Mouse (Mus musculus): ENCODE data around the gene Cryz.
"Not testable (repeated sequence)": the region's sequence is repeated elsewhere in the genome, so short reads cannot be mapped to it uniquely, and the experiment has no call there.

Cryz gene

DNA sequence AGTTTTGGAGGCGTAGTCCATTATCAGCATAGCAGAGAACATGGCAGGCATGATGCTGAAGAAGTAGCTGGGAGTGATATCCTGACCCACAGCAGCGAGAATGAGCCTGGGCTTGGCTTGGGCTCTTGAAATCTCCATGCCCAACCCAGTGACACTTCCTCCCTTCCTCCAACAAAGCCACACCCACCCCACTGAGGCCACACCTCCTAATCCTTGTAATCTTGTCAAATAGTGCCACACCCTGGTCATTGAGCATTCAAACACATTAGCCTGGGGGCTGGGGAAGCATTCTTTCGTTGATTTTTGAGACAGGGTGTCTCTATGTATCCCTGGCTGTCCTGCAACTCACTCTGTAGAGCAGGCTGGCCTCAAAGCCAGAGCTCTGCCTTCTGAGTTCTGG, 15.4 kb downstream of the Cryz start:
- DNase-seq = peak; percentile 46

DNA sequence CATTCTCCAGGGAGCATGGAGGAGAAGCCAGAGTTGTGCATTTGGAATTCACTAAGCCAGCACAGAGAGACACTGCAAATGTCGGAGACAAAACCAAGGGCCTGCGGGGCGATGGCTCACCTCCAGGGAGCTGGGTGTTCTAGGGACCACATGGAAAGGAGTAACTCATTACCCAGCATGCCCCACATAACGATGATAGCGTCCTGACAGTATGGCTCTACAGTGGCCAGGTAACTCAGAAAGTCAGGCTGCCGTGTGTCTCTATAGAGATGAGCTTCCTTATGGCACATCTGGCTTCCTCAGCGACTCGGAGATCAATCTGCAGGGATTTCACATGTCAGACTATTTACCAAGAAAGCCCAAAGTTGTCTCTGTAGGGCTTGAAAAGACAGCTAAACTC, 18.3 kb downstream of the Cryz start:
- peak; percentile 67 for DNase-seq

DNA sequence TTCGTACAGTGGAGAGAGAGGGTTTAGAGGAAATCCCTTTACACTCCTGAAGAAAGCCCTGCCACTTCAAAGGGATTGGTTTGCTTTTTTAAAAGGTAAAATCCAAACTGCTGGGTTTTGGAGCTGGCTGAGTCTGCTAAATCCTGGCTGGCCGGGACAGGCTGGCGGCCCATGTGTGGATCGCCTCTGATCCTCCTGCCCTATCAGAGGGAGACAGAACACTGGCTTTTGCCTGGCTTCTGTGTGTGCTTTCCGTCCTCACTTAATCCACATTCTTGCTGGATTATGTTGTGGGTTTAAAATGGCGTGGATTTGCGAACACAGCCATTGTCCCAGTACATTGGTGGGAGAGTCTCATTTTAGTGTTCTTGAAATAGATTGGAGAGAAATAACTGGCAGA, 18.8 kb downstream of the Cryz start:
- DNase-seq = peak; percentile 61

DNA sequence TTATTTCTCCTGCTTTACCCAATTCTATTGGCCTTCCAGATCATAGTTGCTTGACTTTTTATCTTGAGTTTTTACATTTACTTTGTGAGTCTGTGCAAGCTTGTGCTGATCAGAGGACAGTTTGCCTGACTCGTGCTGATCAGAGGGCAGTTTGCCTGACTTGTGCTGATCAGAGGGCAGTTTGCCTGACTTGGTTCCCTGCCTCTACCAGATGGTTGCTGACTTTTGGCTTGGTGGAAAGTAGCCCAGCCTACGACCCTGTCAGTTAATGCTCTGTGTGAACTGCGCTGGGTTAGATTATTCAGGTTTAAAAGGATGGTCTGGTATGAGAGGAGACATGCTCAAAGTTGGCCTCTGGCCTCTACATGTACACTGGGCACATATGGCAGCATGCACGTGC, 19.6 kb downstream of the Cryz start:
- peak; percentile 36 for DNase-seq

DNA sequence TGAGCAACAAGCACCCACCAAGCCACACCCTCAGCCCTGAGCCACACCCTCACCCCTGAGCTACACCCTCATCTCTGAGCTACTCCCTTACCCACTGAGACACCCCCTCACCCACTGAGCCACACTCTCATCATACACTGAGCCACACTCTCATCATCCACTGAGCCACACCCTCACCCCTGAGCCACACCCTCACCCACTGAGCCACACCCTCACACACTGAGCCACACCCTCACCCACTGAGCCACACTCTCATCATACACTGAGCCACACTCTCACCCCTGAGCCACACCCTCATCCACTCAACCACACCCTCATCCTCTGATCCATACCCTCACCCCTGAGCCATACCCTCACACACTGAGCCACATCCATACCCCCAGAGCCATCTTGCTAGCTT, 31.8 kb downstream of the Cryz start:
- peak; percentile 88 for DNase-seq

DNA sequence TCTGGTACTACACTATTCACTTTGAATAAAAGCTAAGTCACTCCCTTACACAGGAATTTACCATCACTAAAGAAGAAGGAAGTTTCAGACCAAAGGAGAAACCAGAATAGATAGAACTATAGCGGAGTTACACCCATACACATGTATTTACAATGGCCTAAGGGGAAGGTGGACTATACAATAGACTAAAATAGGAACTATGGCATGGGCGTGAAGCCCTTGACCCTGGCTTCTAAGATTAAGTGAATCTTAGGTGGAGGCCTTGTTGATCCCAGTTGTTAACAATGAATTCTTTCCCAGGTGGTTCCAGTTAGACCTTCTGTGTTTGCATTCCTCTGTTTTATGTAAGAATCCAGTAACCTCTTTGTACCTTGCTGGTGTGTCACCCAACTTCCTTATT, 34.8 kb downstream of the Cryz start:
- DNase-seq = not testable (repeated sequence)

DNA sequence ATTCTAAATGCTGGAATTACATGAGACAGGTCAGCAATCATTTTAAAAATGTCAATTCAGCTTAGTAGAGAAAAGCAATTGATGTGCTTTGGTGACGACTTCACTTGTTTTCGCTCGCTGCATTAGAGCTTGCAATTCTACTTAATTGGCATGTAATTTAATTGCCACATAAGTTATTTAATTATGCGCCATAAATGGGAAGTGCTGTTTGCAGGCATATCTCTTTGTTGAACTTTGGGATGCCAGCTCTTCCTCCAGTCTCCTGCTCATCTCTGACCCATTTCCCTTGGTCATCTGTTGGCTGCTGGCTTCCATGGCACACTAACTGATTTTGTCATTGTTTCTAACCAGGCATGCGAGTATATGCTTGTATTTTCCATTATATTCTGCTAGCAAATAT, 36.6 kb downstream of the Cryz start:
- DNase-seq = no peak

DNA sequence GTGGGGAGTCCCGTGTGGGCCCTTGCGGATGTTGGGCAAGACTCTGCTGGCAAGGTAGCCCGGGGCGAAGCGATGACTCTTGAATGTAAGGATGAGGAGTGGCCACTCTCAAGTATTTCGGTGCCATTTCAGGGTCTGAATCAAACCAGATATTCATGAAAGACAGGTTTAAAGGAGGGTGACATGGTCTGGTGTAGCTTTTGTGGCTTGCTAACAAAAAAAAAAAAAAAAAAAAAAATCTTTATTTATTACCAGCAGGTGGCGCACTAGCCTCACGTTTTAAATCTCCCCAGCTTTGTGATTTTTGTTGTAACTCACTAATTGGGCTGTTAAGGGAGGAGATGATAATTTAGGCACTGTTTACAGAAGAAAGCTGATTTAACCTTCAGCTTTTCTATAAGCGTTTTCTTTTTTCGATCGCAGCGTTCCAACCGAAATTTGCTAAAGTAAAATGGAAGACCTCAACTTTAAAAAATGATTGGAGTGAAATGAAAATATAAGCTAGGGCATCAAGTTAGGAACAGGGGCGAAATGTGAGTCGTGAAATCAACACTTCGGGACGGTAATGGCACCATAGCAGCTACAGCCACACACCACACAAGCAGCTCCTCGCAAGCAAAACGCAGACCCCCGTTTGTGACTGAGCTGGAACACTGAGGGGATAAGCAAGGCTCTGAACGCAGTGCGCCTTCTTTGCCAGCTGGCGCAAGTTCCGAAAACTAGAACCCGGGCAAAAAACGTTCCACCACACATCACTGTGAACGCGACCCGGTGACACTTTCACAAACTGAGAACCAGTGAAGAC, 50.3 kb downstream of the Cryz start:
- DNase-seq = peak; percentile 88

DNA sequence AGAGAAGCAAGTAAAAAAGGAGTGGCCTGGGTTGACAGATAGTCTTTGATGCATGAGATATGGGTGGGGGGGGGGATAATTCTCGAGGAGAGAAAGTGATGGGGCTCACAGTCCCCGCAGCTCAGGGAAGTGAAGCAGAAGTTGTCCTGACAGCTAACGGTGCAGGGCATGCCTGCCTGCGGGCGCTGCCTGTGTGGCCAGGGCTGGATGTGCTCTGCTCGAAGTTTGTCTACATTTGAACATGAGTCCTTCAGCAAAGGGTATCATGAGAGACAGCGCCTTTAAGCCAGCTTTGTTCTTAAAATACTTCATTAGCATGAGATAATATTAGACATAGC, 50.9 kb downstream of the Cryz start:
- no peak for DNase-seq

DNA sequence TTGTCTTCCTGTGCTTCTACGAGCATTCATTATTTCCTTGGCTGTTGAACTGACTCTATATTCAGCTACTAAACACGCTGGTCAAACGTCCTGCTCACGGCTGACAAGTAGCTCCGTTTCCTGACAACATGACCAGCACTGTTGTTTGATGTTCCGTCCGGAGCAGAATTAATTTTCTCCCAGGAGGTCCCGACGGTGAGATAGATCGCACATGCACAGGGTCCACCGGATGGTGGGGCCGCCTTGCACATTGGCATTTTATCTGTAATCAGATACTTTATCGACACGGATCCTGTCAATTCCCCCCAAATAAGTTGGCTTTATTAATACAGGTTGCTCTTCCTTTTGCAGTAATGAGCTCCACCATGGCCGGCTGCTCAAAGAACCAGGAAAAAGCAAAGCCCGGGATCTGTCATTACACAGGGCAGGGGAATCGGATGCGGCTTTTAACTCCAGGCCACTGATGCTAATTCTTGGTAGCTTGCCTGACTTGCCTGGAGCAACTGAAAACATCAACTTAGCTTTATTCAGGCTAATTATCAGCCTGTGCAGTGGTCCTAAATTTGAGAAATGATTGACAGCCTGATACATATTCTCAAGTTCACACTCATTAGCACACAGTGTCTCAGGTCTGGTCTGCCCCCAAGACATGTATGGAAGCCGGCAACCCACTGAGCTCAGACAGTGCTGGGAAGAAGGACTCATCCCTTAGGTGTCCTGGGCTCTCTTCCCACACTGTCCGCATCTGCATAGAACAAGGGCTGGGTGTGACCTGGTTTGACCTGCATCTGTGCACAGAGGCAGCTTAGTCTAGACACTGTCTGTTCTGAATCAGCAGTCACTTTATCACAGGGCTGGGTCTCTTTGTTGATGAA, 53.1 kb downstream of the Cryz start:
- DNase-seq = peak; percentile 84

DNA sequence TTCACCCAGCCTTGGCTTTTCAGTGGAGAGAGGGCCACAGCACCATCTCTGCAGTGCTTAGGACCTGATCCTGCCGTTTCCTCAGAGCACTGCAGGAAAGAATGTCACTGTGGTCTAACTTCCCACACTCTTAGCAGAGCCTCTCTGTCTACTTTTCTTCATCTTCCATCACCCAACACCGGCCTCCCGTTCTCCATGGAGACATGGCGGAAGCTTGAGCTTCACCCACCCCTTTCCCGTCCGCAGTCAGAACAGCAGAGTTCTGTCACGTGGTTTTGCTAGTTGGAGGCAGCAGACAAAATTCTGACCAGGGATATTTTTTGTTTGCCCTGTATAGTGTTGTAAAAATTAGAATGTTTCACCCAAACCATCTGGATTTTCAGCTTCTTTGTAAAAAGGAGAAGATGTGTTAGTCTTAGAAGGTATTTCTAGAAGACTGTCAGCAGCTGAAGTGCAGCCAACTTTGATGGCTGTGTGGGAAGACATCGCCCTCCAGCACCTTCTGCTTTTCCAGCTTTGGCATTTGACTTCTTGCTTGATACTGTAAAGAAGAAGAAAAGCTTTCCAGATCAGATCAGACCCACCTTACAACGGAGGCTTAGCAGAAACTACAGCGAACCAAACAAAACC, 54.8 kb downstream of the Cryz start:
- peak; percentile 84 for DNase-seq

DNA sequence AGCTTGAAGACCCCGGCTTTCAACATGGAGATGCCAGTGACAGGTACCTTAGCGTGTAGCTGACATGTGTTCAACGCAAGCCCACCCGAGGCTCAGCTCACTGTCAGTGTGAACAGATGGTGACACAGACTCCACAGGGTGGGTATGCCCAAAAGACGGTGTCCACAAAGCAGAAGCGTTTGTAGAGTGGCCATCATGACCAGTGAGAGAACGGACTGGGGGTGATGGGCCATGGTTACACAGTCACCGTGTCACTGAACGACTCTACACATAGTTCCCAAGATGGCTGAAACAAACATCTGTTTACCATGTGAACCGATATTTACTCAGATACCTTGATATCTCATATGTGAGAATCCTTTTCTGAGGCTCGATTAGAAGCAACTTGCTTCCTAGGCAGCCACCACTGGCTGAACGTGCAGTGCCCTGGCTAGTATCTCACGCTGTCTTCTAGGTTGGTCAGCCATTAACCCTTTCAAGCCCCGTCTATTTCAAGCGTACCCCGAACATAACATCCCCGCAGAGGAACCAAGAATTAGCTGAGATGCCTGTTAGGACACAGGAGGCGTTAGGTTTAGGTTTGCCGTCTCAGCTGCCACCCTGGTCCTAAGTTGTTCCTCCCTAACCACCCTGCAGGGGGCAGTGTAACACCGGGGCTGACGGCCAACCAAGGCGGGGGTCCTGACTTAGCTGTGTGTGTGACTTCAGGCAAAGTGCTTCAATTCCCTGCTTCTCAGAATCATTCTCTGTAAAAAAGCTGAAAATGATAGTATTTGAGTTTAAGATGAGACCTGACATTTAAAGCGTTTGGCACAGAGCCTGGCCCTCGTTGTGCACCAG, 56.3 kb downstream of the Cryz start:
- DNase-seq = peak; percentile 93

DNA sequence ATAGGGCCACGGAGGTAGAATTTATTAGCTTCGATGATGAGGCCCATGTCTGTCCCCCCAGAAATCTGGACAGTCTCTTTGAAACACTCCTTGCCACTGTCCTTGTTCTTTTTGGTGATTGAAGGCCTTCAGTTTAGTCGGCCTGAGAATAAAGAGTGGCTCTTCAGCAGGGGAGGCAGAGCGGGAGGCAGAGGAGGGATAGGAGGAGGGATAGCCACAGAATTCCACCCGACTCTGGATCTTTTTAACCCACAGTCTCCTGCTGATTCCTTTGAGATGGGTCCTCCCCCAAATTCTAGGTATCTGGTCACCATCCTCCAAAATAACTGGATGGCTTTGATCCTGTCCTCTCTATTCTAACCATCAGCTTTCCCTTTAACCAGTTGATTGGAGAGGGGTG, 56.9 kb downstream of the Cryz start:
- DNase-seq = no peak

DNA sequence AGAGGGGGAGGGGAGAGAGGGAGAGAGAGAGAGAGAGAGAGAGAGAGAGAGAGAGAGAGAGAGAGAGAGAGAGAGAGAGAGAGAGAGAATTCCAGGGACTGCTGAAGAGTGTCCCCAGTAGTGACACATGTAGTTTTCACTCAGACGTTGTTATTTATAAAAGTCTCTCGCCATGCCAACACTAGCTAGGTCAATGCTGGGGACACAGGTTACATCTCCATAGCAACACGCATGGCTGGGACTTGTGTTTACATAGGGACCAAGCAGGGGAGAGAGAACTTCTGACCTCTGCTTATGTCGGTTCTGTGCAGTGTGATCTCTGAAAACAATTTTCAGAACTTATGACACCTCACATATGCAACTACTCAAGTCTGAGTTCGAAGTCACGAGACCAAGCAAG, 57.8 kb downstream of the Cryz start:
- DNase-seq = peak; percentile 91

DNA sequence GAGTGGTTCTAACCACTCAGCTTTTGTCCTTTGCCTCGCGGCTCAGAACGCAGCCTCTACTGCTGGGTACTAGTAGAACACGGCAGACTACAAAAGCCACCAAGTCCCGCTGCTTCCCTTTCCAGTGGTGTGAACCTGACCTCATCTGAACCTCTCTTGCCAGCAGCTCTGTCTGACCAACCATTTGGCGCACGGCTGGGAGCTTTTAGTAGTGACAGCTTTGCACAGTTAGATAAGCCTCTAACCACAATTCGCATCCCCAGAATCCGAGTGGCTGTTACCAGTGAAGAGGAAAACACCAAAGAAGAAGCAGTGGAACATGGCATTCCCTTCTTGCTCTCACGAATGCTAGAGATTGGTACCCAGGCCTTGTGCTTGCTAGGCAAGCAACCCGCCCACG, 58.4 kb downstream of the Cryz start:
- peak; percentile 93 for DNase-seq

DNA sequence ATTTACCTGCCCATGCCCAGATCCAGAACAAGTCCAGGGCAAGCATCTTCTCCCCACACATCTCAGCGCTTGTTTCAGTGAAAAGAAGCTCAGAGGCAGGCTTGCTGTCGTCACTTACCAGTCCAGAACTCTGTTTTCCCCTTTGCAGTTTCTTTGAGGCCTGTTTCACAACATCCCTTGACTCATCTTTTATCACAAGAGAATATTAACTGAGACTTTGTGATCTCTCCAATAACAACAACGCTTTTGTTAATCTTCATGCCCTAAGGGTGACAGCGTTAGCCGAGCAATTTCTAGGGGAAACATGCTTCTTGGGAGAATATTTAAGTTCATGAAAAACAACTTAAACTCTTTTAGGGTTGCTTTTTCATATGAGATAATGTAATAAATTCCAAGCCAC, 59.2 kb downstream of the Cryz start:
- no peak for DNase-seq

DNA sequence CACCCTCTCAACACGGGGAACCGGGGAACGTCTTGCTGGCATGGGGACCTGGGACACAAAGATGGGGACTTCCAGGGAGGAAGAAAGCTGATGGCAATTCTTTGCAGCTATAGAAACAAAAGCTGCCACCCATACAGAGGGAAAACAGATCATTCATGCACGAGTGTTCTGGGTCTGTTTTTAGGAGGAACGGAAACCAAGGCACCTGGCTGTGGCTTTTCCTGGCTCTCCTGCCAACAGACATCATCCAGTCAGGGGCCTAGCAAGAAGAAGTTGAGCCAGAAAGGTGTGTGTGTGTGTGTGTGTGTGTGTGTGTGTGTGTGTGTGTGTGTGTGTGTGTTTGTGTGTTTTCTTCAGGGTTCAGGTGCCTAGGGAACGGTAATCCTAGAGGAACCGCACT, 67.0 kb downstream of the Cryz start, which contains the start of gene Erich3:
Gene Erich3, plus strand, starts transcription at position 315 of the 400 bp plus-strand sequence.
- DNase-seq = no peak

DNA sequence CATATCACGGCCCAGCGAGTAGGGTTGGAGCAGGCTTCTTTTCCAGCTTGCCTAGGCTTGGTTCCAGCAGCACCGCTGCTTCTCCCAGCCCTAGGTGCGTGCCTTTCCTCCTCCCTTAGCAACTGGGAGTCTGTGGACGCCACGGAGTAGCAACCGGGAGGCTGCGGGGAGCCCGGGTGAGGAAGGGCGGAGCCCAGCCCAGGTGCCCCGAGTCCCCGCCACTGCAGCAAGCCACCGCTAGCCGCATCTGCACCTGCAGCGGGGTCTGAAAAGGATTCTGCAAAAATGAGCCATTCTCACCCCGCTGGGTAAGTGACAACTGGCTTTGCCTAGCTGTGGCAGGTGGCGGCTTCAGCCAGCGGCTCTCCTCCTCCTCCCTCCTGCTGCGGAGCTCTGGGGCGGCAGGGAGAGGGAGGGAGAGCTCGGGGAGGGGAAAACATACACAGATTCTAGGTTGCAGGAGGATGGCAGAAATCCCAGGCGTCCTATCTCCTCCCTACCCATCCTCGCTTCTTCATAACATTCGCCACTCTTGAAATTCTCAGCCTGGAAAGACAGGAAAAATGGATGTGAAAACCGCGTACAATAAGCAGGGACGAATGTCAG, 67.6 kb downstream of the Cryz start:
- peak; percentile 84 for DNase-seq

DNA sequence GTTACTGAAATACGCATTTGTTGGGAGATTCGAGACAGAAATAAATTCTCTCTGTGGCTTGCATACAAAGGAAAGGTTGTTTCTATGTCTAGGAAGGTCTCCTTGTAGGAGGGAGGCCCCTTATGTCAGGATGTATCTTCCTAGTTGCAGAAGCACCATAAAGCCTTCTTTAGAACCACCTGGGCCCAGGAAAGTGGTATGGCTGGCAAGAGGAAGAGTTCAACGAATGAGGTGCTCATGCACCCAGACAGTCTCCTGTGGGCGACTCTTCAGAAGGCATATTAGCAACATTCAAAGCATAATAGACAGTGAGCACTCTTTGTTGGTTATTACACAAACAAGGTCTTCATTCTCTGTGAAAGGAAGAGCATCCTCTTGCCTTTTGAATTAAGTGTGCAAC, 68.1 kb downstream of the Cryz start:
- no peak for DNase-seq

DNA sequence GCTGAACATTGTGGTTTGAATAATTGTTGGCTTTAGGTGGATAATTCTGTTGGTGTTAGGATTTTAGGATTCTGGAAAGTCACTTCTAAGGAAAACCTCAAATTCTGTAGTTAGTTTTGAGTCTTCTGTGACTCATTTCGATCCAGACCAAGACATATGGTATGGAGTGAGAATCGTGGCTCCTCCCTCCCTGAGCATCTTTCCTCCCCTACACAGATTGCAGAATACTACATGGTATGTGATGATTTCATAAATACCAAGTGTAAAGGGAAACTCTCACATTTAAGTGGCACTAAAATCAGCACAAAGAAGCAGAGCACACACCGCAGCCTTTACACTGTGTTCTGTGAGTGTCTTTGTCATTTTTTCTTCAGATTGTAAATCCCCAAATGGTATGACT, 72.0 kb downstream of the Cryz start:
- no peak for DNase-seq

DNA sequence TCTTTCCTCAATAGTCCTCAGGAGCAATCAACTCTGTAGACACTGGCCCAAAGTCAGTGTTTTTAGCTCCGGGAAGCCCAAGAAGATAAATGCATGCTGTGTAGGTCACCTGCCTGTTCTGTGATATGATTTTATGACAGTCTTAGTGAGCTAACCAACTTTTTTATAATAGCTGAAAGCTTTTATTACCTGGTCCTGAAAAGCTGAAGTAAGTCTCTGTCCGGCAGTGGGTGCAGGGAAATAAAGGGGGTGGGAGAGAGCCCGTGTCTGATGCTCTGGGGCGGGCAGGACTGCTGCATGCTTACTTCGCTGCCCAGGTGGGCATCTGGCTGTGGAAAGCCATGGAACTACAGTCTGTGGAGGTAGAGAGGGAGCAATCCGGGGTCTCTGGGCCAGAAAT, 74.1 kb downstream of the Cryz start:
- no peak for DNase-seq

DNA sequence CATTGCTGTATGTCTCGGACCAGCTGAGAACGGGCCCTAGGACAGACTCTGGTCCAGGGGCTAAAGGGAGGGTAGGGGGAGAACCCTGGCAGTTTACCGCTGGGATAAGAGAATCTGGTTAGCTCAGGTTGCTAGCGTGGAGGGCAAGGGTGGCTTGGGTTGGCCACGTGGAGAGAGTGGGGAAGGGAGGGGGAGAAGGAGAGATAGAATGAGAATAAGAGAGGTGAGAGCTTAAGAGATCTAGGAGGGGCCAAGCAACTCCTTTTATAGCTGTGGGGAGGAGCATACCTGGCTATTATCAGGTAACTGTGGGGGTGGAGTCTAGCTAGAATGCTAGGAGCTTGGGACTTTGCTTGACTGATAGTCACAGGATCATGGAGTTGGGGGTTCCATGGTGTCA, 74.5 kb downstream of the Cryz start:
- peak; percentile 78 for DNase-seq
